Mouse (Mus musculus): ENCODE measurements around the gene Pde4a.

DNA sequence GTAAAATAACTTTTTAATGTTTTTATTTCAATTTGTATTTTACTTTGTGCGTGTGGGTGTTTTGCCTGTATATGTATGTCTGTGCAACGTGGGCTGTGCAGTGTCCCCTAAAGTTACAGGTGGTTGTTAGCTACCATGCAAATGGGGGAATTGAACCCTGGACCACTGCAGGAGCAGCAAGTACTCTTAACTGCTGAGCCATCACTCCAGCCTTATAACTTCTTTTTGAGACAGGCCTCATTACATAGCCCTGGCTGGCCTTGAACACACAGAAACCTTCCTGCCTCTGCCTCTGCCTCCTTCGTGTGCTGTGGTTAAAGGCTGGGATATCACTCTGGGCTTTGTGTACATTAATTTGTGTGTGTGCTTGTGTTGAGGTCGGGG, 73.9 kb downstream of the Pde4a start:
- no peak for TF ChIP-seq CTCF (IDR thresholded peaks at IDR 0.05; ENCODE audit: extremely low read depth, insufficient read depth, insufficient read length, insufficient replicate concordance)
- no peak for TF ChIP-seq POLR2A (IDR thresholded peaks at IDR 0.05; ENCODE audit: low read depth, low read length)

Measured in spleen, adult 2 months (tissue).